Mouse (Mus musculus) thymus, adult 2 months (tissue): Measurements from ENCODE around the gene Map1b.

ENCODE experiments used
- CTCF ChIP-seq: fragments of 200-500 bp; IDR thresholded peaks from 2 replicates; pipeline ENCODE4 v1.5.1; 2012; ENCODE audit warnings: mild to moderate bottlenecking, control low read depth, low read length, moderate library complexity, borderline replicate concordance; ENCODE audit not compliant: control insufficient read depth, poor library complexity, insufficient read depth; ENCODE audit errors: extremely low read depth
- POLR2A ChIP-seq: fragments of 200-500 bp; IDR thresholded peaks from 2 replicates; pipeline ENCODE4 v1.6.1; 2012; ENCODE audit warnings: mild to moderate bottlenecking, low read length, control low read depth, moderate library complexity; ENCODE audit not compliant: control insufficient read depth, poor library complexity, insufficient read depth; ENCODE audit errors: extremely low read depth

DNA sequence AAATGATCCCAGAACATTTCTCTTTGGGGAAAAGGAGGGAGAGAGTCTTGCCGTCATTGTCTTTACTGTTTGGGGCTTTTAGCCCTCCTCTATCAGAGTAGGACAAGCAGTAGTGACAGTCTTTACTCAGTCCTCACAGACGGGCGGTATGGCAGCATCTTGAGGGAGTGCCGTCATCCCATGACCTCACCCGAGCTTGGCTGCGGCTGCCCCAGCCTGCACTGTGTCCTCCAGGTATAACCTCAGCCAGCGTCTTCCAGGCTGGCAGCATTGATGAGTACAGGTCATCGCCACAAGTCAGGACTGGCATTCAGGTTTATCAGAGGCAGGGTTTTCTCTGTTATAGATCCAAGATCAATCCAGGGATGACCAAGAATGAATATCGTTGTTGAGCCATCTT is 99.7 kb downstream of the Map1b start:
- TF ChIP-seq POLR2A = no peak
- TF ChIP-seq CTCF = no peak
